Mouse (Mus musculus) 3134 (cell line): ENCODE measurements around the gene Tlk2.
A peak's percentile ranks its signal among the peaks of the same experiment; 100 is the strongest.

Experiments used
- DNase-seq: peaks from one replicate; pipeline ENCODE4 v3.0.0-alpha.2; 2011; ENCODE audit warnings: low spot score; ENCODE audit not compliant: insufficient read length; ENCODE audit errors: extremely low read depth

The Tlk2 gene

DNA sequence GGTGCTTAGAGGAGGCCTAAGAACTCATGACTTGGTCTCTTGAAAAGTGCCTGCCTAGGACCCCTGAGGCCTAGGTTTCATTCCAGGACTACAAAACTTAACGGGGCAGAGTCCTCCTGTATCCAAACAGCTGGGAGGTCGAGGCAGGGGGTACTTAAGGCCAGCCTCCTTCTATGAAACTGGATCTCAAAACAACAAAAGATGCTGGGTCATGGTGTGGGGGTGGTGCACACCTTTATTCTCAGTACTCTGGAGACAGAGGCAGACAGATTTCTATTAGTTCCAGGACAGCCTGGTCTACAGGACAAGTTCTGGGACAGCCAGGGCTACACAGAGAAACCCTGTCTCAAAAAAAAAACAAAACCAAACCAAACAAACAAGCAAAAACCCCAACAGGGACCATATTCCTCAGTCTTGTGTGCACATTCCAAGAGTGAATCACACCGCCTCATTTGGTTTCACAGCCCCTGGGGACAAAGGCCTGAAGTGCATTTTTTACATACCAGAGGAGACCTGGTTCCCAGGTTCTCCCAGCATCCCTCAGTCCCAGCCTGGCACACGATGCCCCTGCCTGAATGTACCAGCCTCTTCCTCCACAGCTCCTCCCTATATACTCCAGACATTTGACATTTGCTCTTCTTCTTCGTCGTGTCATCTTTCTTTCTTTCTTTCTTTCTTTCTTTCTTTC is 18.8 kb upstream of the Tlk2 start:
- DNase-seq = peak; percentile 74

DNA sequence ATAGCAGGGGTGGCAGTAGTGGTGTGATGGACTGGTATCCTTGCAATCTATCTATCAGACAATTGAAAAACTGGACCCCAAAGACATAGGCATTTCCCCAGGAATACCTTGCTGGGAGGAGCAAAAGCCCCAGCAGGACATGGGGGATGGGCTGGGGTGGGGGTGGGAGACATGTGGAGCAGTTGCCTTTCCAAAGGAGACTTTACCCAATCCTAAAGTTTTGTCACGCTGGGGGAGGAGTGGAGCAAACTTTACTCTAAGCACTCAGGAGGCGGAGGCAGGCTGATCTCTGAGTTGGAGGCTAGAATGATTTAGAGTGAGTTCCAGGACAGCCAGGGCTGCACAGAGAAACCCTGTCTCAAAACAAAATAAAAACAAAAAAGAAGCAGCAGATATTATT is 17.2 kb upstream of the Tlk2 start:
- DNase-seq = no peak

DNA sequence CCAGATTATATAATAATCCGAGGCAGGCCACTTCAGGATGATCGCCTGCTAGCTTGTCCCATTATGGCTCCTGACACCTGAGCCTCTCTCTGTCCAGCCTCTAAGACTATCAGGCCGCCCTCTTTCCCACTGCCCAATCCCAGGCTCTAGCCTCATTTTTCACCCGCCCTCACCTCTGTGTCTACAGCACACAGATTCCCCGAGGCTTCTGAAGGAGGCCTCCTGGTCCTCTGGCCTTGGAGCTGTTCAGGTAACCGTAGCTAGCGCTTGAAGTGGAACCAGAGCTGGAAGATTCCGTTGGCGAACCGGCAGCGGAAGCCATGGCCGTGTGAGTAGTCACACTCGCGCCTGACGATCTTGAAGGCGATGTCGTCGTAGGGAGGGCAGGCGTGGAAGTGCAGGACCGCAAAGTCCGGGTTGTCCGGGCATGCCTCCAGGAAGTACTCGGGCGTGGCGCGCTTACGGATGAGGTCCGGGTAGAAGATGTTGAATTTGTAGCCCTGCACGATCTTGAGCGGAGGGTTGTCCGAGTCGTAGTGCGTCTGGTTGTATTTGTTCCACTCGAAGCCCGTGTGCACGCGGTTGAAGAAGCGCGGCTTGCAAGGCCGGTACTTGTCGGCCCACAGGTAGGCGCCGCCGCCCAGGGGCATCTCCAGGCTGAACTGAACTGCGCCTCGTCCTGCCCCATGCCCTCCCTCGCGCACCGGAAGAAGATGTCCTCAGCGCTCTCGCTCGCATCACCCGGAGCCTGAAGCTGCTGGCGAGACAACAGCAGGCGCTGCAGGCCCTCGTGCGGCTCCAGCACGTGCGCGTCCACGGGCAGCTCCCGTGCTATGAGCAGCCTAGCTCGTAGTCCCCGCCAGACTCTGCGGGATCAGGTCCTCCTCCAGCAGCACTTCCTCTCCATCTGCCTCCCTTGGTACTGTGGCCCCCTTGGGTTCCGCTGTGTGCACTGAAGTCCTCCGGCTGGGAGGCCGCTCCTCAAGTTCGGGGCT is 13.8 kb upstream of the Tlk2 start:
- DNase-seq = no peak

DNA sequence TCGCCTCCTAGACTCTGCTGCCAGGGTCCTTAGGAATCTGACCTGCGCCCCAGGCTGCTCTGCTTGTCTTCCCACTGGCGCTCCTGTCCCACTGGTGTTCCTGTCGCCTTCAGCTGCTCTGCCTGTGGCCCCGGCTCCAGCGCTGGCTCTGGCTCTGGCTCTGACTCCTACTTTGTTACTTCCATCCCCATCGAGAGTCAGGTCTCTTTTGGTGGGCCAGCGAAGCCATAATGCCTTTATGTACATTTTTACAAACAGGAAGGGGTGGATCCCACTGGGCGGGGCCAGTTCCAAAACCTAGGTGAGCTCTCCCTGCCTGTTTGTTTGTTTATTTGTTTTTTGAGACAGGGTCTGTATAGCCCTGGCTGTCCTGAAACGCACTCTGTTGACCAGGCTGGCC is 11.8 kb upstream of the Tlk2 start:
- DNase-seq = no peak

DNA sequence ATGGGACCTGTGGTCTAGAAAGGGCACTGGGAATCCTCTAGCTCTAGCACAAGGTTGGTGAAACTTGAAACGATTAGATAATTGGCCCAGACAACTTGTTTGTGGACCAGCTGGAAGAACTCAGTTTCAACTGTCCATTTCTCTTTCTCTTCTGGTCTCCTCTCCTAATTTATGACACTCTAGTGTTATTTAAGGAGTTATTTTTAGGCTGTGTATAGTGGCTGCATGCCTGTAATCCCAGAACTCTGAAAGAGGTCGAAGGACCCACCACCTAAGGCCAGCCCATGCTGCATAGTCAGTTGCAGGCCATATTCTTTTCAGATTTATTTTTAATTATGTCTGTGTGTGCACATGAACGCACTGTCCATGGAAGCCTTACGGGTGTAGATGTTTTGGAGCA is 916 bp downstream of the Tlk2 start:
- no peak for DNase-seq

DNA sequence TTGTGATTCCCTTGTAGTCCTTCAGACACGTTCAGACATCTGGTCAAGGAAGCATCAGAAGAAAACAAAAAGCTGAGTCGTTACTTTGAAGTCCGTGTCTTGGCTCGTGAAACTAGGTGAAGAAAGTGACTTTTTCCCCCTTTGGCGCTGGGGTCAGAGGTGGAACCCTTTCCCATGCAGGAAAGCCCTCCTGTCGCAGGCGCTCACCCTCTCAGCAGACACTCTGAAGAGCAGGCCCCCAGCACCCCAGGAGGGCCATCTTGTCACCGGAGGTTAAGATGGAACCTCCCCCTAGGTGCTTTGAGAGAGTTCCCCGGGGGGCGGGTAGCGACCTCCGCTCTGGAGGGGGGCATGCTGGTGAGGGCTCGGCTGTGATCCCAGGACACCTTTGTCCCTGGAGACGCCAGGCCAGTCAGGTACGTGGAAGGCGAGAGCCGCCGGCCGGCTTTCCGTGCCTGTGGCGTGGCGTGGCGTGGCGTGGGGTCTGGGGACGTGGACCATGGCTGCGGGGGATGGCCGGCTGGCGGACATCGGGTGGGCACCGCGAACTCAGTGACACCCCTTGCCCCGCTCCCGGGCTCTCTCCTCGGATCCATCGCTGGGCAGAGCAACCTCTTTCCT is 2.0 kb downstream of the Tlk2 start:
- DNase-seq = no peak

DNA sequence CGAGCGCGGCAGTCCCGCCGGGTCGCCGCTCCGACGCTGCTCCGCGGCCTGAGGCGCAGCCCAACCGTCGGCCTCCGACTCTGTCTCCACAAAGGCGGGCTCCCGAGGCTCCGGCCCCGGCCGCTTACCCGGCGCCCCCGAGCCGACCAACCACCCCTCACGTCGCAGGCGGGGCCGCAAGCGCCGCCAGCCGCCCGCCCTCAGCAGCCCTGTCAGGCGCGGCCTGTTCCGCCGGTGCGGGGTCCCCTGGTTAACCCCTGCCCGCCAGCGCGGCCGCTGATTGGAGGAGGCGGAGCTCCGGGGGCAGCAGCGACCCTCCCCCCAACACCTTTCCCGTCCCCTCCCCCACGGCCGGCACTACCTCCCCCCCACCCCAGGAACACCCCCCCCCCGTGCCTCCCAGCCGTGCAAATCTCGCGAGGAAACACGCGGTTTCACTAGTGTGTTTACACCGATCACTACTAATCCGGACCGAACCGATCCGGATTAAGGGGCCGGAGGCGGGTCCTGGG is 2.6 kb downstream of the Tlk2 start:
- peak; percentile 90 for DNase-seq

DNA sequence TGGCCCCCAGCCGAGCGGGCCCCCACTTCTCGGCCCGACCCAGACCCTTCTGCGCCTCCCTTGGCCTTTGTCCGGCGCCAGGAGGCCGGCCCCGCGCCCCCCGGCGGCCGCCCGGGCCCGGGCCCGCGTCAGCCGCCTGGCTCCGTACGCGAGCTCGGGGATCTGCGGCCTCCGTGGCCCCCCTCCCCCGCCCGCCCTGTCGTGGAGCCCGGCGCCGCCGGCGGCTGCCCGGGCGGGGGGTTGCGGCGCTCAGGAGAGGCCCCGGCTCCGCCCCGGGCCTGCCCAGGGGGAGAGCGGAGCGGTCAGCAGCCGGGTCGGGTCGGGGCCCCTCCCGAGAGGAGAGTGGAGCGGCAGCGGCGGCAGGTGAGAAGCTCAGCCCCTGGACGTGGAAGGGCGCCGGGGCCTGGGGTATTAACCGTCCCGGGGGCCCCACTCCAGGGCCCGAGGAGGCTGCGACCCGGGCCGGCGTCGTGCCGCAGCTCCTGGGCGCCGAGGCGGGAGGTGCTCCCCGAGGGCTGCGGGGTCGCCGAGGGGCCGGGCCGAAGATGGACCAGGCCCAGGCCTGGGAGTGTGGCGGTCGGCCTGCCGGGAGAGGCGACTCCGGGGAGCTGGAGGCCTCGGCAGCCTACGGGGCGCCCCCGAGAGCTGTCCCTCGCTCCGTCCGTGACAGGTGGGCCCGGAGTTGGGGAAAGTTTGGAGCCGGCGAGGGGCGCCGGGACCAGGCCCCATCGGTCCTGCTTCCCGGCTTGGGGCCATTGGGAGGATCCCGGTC is 3.3 kb downstream of the Tlk2 start:
- DNase-seq = peak; percentile 58

DNA sequence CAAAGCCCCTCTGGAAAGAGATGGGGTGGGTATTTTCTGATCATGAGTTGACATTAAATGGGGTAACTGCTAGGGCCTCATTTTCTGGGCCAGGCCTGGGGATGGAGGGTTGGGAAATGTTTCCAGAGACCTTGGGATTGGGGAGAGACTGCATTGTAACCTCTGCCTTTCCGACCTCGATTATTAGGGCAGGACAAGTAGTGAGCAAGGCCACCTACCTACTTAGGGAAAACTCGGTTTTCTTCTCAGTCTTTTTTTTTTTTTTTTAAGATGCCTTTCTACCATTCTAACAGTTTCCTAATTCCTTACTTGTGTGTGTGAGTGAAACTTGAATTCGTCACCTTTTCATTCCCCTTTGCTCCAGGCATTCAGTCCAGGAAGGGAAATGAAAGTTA is 3.9 kb downstream of the Tlk2 start:
- DNase-seq = no peak

DNA sequence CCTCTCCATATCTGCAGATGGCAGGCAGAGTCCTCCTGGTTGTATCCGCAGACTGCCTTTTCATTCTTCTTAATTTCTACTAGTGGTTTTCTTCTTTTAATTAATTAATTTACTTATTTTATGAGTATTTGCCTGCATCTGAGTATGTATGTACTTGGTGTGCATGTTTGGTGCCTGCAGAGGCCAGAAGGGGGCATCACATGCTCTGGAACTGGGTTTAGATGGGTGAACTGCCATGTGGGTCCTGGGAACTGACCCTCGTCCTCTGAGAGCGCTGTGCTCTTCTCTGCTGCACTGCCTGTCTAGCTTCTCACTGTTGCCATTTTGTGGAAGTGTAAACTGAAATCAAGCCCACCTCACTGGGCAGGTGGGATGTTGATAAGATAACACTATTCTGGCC is 6.1 kb downstream of the Tlk2 start:
- DNase-seq = no peak

DNA sequence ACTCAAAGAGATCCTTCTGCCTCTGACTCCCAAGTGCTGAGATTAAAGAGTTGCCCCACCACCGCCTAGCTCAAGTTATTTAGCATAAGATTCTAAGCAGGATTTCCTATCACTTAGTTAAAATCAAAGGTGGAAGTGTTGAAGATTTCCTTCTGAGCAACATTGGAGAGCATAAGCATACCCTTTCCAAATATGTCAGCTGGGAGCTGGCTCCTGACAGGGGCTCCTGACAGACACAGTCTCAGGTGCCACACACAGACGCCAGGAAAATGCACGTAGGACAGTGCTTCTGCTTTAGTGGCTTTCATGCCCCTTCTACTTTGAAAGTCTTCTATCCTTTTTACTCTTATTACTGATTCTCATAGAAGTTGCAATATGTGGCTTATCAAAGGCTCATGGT is 13.6 kb downstream of the Tlk2 start:
- DNase-seq = no peak

DNA sequence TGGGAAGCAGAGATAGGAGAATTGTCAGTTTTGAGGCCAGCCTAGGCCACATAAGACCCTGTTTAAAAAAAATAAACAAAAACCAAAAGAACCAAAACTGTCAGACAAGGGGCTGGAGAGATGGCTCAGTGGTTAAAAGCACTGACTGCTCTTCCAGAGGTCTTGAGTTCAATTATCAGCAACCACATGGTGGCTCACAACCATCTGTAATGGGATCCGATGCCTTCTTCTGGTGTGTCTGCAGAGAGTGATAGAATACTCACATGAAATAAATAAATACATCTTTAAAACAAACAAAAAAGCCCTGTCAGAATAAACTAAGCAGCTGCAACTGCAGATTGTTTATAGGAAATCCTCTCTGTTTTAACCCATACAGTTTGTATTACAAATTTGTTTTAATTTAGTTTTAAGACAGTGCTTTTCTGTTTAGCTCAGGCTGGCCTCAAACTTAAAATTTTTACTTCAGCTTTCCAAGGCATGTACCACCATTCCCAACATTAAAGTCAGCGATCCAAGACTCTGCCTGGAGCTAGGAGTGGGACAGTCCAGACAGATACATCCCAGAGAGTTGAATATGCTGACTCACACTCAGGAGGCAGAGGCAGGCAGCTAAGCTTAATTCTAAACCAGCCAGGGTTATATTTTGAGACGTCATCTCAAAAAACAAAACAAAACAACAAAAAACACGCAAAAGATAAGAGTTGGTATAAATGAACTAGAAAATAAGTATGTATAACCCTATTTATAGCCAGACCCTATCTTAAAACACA is 18.5 kb downstream of the Tlk2 start:
- DNase-seq = no peak

DNA sequence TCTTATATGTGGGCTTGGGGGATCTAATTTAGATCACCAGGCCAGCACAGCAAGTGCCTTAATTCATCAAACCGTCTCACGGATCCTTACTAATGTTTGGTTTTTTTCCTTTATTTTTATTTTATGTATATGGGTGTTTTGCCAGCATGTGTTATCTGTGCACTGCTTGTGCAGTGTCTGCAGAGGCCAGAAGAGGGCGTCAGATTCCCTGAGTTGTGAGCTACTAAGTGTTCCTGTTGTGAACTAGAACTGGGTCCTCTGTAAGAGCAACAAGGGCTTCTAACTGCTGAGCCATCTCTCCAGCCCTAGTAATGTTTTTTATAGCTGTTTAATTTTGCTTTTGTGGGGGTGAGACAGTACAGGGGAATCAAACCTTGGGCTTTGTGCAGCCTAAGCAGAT is 23.8 kb downstream of the Tlk2 start:
- DNase-seq = no peak

DNA sequence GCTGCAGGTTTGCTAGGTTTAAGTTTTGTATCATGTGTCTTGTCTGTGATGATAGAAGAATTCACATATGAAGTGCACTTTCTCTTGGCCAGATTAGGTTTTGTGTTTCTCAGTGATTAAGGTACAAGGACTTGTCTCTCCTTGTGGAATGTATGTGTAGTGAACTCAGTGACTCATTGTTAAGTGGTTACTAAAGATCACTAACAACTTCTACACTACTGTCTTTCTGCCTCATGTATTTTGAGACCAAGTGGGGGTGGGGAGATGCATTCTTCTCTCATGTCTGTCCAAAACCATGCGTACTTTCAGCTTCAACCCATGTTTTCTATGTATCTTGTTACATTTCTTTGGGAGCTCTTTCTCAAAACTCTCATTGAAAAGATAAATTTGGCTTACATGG is 31.4 kb downstream of the Tlk2 start:
- DNase-seq = no peak

DNA sequence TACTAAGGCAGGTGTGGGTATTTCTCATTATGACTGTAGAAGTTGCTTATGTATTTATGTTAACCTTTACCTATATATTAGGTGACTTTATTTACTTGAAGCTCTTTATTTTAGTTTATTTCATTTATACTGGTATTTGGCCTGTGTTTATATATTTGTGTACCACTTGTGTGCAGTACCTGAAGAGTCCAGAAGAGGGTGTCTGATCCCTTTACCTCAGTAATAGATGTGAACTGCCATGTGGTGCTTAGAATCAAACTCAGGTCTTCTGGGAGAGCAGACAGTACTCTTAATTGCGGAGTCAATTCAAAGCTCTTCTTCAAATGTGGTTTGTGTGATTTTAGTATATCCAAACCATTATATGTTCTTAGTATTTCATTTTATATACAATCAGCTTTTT is 35.6 kb downstream of the Tlk2 start:
- no peak for DNase-seq

DNA sequence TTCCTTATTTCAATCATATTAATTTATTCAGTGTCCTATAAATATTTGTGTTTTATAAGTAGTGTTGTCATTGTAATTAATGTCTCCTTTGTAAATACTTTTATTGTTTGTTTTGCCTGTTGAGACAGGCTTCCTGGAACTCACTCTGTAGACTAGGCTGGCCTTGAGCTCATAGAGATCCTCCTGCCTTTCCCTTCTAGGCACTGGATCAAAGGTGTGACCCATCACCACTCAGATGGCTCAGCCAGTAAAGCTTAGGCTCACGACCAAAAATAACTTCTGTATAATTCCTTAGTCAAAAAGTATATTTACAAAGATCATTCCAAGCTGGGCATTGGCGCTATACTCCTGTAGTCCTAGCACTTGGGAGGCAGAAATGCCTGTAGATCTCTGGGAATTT is 39.2 kb downstream of the Tlk2 start:
- DNase-seq = no peak

DNA sequence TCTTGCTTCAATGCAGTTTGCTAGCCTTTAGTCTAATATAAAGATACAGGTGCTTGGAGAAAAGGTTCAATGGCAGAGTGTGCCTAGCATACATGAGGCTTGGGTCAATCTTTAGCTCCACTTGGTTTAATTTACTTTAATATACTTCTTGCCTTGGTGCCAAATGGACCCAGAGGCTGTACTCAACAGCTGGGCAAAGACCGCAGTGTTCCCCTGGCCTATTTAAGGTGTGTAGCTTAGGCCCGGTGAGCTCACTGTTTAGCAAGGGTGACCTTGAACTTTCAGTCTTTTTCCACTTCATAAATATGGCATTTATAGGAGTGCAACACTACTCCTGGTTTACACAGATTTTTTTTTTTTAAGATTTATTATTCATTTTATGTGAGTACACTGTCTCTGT is 55.9 kb downstream of the Tlk2 start:
- no peak for DNase-seq

DNA sequence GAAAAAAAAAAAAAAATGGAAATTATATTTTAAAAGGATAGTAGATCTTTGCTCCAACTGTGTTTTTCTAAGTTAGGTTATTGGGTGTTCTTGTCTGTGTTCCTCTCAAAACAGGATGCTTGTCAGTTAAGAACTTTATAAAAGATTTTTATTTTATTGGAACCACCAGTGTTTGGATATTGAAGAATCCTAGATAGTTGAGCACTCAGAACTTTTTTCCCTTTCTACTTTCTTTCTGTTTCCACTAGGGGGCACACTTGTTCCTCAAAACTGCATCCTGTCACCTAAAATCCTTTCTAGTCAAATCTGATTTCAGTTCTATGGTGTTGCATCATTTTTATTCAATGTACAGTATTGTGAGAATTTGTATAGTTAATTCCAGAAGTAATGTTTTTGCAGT is 62.4 kb downstream of the Tlk2 start:
- DNase-seq = peak; percentile 10

DNA sequence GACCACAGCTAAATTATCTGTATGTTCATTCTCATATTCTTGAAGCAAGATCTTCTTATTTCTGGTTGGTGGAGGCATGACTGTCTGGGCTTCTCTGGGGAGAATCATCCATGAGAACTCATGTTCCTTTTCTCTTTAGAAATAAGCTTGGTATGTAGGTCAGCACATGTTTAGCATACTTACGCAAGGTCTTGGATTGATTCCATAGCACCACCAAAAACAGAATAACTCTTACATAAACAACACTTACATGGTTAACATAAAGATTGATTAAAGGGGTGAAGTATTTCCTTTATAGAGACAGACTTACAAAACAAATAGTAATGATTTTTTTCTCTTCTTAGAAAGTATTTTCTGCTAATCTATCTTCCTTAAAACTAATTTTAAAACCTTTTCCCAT is 67.8 kb downstream of the Tlk2 start:
- DNase-seq = no peak

DNA sequence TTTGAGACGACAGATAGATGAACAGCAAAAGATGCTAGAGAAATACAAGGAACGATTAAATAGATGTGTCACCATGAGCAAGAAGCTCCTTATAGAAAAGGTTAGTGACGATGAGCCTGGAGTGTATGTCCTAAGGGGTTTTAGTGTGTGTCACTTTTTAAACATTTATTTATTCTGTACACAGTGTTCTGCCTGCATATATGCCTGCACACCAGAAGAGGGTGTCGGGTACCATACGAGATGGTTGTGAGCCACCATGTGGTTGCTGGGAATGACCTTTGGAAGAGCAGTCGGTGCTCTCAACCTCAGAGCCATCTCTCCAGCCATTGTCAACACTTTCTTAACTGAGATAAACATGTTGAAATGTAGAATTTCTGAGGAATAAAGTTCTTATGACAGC is 68.2 kb downstream of the Tlk2 start:
- no peak for DNase-seq
